Mouse (Mus musculus) kidney, embryonic 15.5 days (tissue): ENCODE results near the gene Mgmt. TPM values are rescaled to one million over a fixed set of nuclear protein-coding genes. Genes with fewer than 3 reads are reported as not detected.

Experiments used
- ATAC-seq: fragments of 200-750 bp; cut with Nextera tagmentation; replicated peaks from 2 replicates; pipeline ENCODE4 v1.8.0; 2017; ENCODE audit warnings: moderate TSS enrichment; ENCODE audit not compliant: low FRiP score
- H3K27ac ChIP-seq: fragments of 300-500 bp; sonication (generic); 2 replicates; pipeline ENCODE4 v1.5.1; 2015; ENCODE audit warnings: mild to moderate bottlenecking, inconsistent platforms
- H3K27me3 ChIP-seq: fragments of 300-500 bp; sonication (generic); 2 replicates; pipeline ENCODE4 v1.6.1; 2015; ENCODE audit warnings: inconsistent platforms
- H3K36me3 ChIP-seq: fragments of 300-500 bp; sonication (generic); 2 replicates; pipeline ENCODE4 v1.6.1; 2015; ENCODE audit warnings: inconsistent platforms
- H3K4me1 ChIP-seq: fragments of 300-500 bp; sonication (generic); 2 replicates; pipeline ENCODE4 v1.6.1; 2015; ENCODE audit warnings: inconsistent platforms
- H3K4me2 ChIP-seq: fragments of 300-500 bp; sonication (generic); 2 replicates; pipeline ENCODE4 v1.6.1; 2015; ENCODE audit warnings: moderate library complexity, mild to moderate bottlenecking, inconsistent platforms
- H3K4me3 ChIP-seq: fragments of 300-500 bp; sonication (generic); replicated peaks from 2 replicates; pipeline ENCODE4 v1.5.1; 2015; ENCODE audit warnings: mild to moderate bottlenecking, inconsistent platforms
- H3K9ac ChIP-seq: fragments of 300-500 bp; sonication (generic); 2 replicates; pipeline ENCODE4 v1.6.1; 2015; ENCODE audit warnings: mild to moderate bottlenecking, inconsistent platforms
- H3K9me3 ChIP-seq: fragments of 300-500 bp; sonication (generic); replicated peaks from 2 replicates; pipeline ENCODE4 v1.6.1; 2016; ENCODE audit warnings: inconsistent platforms
- WGBS: fragments of 180-500 bp; shearing (Covaris S2); methylation state at CpG from one replicate; pipeline ENCODE4 v1.1.7; 2015; ENCODE audit warnings: mixed read lengths; 5-methylcytosine and 5-hydroxymethylcytosine counted together
- polyA plus RNA-seq: library from polyadenylated mRNA; unstranded; fragments of >200 nt; fragmentation: Nextera tagmentation; extraction: Ambion mirVana; gene quantifications from 2 replicates; pipeline ENCODE4 v1.2.1, GENCODE M21; 2015

Mgmt gene
- polyA plus RNA-seq, 1 experiment from 2014 or later: 5.8 TPM

DNA sequence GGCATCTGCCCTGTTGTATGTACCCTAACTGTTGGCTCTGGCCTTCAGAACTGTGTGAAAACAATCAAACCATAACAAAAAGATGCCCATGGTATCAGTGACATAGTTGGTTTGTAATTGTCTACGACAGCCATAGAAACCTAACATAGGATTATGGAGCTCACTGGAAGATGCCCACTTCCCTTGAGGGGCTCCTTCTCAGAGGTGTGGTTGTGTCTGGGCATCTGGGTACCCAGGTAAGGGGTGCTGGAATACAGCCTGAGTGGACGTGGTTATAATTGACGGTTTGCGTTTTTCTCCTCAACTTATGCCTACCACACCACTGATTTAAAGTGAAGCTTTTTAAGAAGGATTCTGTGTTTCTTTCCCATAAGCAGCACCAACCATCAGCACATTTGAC lies 28.5 kb upstream of the Mgmt start:
- peaks cover 5% of the 10 kb centered on the region; the same call in 1 of the 2 replicates for H3K4me1 ChIP-seq
- no peak overlapping the region for H3K27ac ChIP-seq
- WGBS: 88% methylated on average over 4 of the region's 4 CpGs
- no peaks in the 10 kb centered on the region for H3K9me3 ChIP-seq
- no peak overlapping the region for H3K9ac ChIP-seq
- H3K36me3 ChIP-seq: no peaks in the 10 kb centered on the region
- H3K4me3 ChIP-seq: no peak overlapping the region
- H3K4me2 ChIP-seq: no peak overlapping the region
- H3K27me3 ChIP-seq: peaks cover 18% of the 10 kb centered on the region
- no peak for ATAC-seq

DNA sequence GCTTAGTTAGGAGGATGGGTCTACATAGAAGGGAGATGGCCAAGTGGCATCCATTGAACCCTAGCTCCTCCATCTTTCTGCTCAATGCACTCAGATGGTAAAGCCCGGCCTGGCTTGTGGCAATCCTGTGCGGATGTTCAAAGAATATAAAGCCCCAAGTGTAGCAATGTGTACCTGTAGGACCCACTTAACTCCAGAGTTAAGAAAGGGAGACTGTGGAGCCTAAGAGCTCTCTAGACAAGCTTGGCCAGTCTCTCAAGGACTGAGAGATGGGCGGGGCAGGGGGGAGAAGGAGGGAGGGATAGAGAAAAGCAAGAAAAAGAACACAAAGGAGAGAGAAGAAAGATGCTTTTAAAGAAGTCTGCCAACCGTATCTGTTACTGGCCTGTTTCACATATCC lies 27.9 kb upstream of the Mgmt start:
- no peak overlapping the region for H3K4me2 ChIP-seq
- no peak for ATAC-seq
- H3K9me3 ChIP-seq: no peaks in the 10 kb centered on the region
- H3K4me1 ChIP-seq: peaks cover 5% of the 10 kb centered on the region; the same call in 1 of the 2 replicates
- WGBS: 90% methylated on average over 4 of the region's 4 CpGs
- H3K9ac ChIP-seq: no peak overlapping the region
- peaks cover 21% of the 10 kb centered on the region for H3K27me3 ChIP-seq
- H3K4me3 ChIP-seq: no peak overlapping the region
- H3K27ac ChIP-seq: no peak overlapping the region
- H3K36me3 ChIP-seq: no peaks in the 10 kb centered on the region

DNA sequence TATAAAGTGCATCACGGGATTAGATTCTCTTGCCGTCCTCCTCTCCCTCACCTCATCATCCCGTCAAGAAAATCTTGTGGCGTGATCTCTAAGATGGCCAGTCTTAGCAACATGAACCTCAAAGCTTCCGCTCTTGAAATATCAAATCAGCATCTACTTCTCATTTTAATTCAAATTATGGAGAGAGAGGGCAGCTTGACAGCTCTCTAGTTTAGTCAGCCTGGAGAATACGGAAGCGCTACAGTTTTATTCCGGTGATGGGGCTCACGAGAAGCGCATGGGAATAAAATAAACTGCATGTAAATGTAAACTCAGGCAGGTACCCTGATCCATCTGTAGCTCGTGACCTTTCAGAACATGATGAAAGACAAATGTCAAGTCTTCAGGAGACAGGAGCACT lies 22.9 kb upstream of the Mgmt start:
- no peaks in the 10 kb centered on the region for H3K4me1 ChIP-seq
- no peak for ATAC-seq

DNA sequence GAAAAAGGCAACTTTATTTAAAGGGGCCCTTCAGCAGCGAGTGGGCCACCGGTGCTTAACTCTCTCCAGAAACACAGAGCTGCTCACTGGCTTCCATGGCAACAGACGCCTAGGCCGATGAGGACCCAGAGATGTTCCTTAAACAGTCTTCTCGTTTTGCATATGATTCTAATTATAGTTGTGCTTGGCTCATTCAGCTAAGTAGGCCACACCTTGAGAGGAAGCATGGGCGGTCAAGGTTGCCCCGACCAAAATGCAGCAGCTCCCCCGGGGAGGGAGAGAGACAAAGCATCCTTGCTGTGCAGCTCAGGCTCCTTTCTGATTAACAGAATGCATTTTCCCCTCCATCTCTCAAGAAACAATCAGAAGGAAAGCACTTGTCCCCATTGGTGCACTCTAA lies 22.4 kb upstream of the Mgmt start:
- WGBS: 23% methylated on average over 8 of the region's 8 CpGs
- no peak for ATAC-seq
- no peak overlapping the region for H3K27ac ChIP-seq

More for the DNA sequence above, 22.9 kb upstream of the Mgmt start:
- Histone ChIP-seq H3K4me2 (no peak overlapping the region), H3K27me3 (peaks cover 21% of the 10 kb centered on the region), H3K9me3 (no peaks in the 10 kb centered on the region), H3K27ac (no peak overlapping the region), H3K9ac (no peak overlapping the region), H3K36me3 (no peaks in the 10 kb centered on the region), H3K4me3 (no peak overlapping the region)
- WGBS: 79% methylated on average over 11 of the region's 11 CpGs

DNA sequence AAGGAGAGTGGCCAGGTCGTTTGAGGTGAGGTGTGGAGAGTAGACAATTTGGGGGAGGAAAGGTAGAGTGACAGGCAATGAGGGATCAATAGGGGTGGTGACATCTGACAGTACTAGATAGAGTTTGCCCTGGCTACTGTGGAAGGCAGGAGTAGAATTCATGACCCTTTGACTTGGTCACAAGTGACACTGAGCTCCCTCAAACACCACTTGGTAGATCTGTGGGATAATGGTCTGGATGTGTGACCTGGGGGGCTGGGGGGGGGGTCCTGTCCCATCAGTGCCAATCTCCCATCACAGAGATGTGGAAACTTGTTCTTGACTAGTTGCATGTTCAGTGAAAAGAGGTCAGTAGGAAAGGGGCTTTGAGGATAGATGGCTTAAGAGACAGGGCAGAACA lies 20.0 kb upstream of the Mgmt start:
- ATAC-seq: no peak
- no peaks in the 10 kb centered on the region for H3K9me3 ChIP-seq
- H3K9ac ChIP-seq: no peak overlapping the region
- no peaks in the 10 kb centered on the region for H3K4me1 ChIP-seq
- H3K4me2 ChIP-seq: no peak overlapping the region
- WGBS: 50% methylated on average over 1 of the region's 1 CpGs
- H3K27ac ChIP-seq: no peak overlapping the region
- H3K4me3 ChIP-seq: no peak overlapping the region
- H3K36me3 ChIP-seq: no peaks in the 10 kb centered on the region
- H3K27me3 ChIP-seq: peaks cover 13% of the 10 kb centered on the region

More for the DNA sequence above, 22.4 kb upstream of the Mgmt start:
- Histone ChIP-seq H3K27me3 (peaks cover 16% of the 10 kb centered on the region), H3K9ac (no peak overlapping the region), H3K4me1 (no peaks in the 10 kb centered on the region), H3K4me2 (no peak overlapping the region), H3K4me3 (no peak overlapping the region), H3K36me3 (no peaks in the 10 kb centered on the region), H3K9me3 (no peaks in the 10 kb centered on the region)

DNA sequence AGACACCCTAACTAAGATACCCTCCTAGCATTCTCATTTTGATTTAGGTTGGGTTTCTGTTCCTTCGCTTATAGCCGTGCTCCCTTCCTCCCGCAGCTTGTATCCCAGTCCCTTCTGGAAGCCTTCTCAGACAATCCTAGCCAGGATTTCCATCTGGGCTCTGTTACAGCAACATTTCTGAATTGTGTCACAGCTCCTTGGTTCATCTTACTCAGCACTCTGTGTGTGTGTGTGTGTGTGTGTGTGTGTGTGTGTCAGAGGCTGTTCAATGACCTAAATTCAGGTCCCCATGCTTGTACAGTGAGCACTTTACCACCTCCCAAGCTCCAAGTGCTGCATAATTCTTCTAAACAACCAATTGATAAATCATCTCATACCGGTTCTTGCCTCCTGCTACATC lies 14.0 kb upstream of the Mgmt start:
- peaks cover 3% of the 10 kb centered on the region; the same call in 1 of the 2 replicates for H3K27me3 ChIP-seq
- H3K36me3 ChIP-seq: no peaks in the 10 kb centered on the region
- no peaks in the 10 kb centered on the region for H3K4me1 ChIP-seq
- H3K4me2 ChIP-seq: no peak overlapping the region
- no peak overlapping the region for H3K4me3 ChIP-seq
- 82% methylated on average over 4 of the region's 4 CpGs for WGBS
- ATAC-seq: no peak
- no peaks in the 10 kb centered on the region for H3K9me3 ChIP-seq
- no peak overlapping the region for H3K27ac ChIP-seq
- H3K9ac ChIP-seq: no peak overlapping the region

DNA sequence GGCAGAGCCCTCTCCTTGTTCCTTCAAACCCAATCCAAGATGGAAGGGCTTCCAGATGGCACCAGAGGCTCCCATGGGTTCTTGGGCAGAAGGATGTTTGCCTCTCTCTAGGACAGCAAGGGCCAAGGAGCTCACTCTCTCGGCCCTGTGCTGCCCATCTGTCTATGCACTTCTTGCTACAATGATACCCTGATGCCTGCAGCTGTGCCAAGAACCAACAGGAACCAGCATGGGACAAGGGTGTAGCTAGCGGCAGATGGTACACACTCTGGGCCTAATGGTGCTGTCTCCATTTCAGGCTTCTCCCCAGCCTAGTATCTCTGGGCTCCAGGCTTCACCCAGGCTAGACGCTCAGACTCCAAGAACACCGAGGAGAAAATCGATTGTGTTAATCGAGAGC lies 6.3 kb upstream of the Mgmt start:
- Histone ChIP-seq H3K36me3 (no peaks in the 10 kb centered on the region), H3K4me2 (no peak overlapping the region), H3K4me1 (no peaks in the 10 kb centered on the region), H3K27me3 (0 out of 2 replicates have a peak, but pooled peaks cover 3% of the 10 kb centered on the region), H3K4me3 (no peak overlapping the region), H3K9me3 (no peaks in the 10 kb centered on the region), H3K27ac (no peak overlapping the region), H3K9ac (no peak overlapping the region)
- WGBS: 90% methylated on average over 6 of the region's 6 CpGs
- no peak for ATAC-seq

DNA sequence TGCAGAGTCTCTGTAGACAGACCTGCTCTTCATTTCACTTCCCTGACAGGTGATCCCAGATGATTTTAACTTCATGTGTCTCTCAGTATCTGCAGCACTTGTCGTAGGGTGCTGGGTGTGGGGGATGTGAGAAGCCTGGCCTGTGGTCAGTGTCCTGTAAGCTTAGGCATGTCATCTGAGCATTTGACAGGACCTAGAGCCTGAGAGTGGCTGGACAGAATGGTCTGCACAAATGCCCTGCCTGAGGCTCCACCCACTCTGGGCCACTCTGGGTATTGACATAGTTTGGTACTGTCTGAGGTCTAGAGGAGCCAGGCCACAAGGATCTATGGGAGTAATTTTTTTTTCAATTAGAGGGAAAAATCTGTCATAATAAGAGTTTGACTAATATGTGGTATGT lies 942 bp downstream of the Mgmt start:
- no peaks in the 10 kb centered on the region for H3K9me3 ChIP-seq
- 89% methylated on average over 1 of the region's 1 CpGs for WGBS
- no peaks in the 10 kb centered on the region for H3K36me3 ChIP-seq
- ATAC-seq: no peak
- H3K9ac ChIP-seq: no peak overlapping the region
- no peaks in the 10 kb centered on the region for H3K27me3 ChIP-seq
- peaks cover 10% of the 10 kb centered on the region for H3K4me1 ChIP-seq
- no peak overlapping the region for H3K27ac ChIP-seq
- H3K4me2 ChIP-seq: peak overlapping the region; percentile 68; the same call in 1 of the 2 replicates
- no peak overlapping the region for H3K4me3 ChIP-seq

DNA sequence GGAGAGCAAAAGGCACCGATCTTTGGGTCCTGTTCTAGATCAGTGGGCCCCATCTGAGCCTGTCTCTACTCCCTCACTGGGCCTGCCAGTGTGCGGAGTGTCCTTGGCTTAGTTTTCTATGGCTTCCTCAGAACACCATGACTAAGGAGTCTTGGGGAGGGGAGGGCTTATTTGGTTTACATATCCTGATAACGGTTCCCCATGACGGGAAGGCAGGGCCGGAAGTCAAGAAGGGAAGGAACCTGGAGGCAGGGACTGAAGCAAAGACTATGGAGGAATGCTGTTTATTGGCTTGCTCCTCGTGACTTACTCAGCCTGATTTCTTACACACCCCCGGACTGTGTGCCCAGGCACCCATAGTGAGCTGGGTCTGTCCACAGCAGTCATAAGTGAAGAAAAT lies 1.4 kb downstream of the Mgmt start:
- WGBS: 85% methylated on average over 7 of the region's 7 CpGs
- H3K4me2 ChIP-seq: no peak overlapping the region
- no peaks in the 10 kb centered on the region for H3K27me3 ChIP-seq
- H3K9ac ChIP-seq: no peak overlapping the region
- no peaks in the 10 kb centered on the region for H3K36me3 ChIP-seq
- H3K4me1 ChIP-seq: peaks cover 10% of the 10 kb centered on the region
- no peak overlapping the region for H3K27ac ChIP-seq
- no peak for ATAC-seq
- H3K9me3 ChIP-seq: no peaks in the 10 kb centered on the region
- H3K4me3 ChIP-seq: no peak overlapping the region

DNA sequence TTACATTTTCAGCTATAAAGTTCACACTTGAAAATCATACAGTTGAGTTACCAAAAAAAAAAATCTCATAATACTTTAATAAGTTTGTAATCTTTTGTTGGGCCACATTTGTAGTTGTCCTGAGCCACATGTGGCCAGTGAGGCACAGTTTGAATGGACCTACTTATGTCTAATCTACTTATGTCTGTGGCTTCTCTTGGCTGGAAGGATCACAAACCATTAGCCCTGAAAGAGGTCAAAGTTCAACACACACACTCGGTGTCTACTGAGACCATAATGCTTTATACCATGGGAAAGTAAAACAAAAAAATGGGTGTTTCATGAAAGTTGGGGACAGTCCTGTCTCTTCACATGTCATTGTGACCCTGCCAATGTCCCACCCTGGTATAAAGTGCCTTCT lies 3.1 kb downstream of the Mgmt start:
- H3K27ac ChIP-seq: no peak overlapping the region
- peaks cover 10% of the 10 kb centered on the region for H3K4me1 ChIP-seq
- no peaks in the 10 kb centered on the region for H3K36me3 ChIP-seq
- no peak for ATAC-seq
- no peak overlapping the region for H3K4me2 ChIP-seq
- H3K4me3 ChIP-seq: no peak overlapping the region
- WGBS: 46% methylated on average over 1 of the region's 1 CpGs
- H3K9ac ChIP-seq: no peak overlapping the region
- H3K27me3 ChIP-seq: no peaks in the 10 kb centered on the region
- H3K9me3 ChIP-seq: no peaks in the 10 kb centered on the region

DNA sequence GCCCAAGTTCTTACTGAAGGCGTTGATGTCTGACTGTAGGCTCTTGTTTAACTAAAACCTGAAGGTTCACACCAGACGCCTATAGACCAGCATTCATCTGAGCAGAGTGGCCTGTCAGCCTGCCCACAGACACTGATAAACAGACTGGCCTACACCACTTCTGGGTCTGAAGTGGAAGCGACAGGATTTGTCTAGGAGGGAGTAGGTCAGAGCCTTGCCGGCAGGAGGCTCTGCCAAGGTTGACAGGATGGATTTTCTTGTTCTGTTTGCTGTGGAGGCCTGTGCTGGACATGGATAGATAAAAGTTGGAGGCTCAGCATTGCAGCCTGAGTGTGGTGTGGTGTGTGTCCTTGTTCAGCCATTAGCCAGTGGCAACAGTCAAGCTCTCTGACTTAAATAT lies 3.6 kb downstream of the Mgmt start:
- H3K4me2 ChIP-seq: no peak overlapping the region
- no peak overlapping the region for H3K27ac ChIP-seq
- peaks cover 10% of the 10 kb centered on the region for H3K4me1 ChIP-seq
- no peak overlapping the region for H3K4me3 ChIP-seq
- 79% methylated on average over 4 of the region's 4 CpGs for WGBS
- ATAC-seq: no peak
- H3K9ac ChIP-seq: no peak overlapping the region
- H3K36me3 ChIP-seq: no peaks in the 10 kb centered on the region
- no peaks in the 10 kb centered on the region for H3K27me3 ChIP-seq
- no peaks in the 10 kb centered on the region for H3K9me3 ChIP-seq

DNA sequence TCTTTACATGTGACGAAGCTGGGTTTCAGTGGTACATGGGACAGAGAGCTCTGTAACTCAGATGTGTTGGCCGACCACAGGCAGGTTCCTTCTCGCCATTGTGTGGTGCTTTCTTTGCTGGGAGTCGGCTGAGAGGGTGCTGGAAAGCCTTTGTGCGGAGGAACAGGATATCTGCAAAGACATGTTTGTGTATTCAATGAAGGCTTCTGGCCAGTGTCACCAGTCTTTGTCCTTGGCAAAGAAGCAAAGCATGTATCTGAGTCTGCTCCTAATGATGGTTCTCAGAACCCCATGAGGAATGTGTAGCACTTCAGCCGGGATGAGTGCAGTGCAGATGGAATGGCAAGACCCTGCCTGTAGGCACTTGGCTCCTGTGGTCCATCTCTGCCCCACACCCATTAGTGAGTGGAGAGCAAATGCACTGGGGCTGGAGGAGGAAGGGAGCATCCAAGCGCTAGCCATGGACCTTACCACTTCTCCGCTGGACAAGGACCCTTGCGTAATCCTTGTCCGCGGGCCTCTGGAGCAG lies 14.3 kb downstream of the Mgmt start:
- 96% methylated on average over 11 of the region's 11 CpGs for WGBS

DNA sequence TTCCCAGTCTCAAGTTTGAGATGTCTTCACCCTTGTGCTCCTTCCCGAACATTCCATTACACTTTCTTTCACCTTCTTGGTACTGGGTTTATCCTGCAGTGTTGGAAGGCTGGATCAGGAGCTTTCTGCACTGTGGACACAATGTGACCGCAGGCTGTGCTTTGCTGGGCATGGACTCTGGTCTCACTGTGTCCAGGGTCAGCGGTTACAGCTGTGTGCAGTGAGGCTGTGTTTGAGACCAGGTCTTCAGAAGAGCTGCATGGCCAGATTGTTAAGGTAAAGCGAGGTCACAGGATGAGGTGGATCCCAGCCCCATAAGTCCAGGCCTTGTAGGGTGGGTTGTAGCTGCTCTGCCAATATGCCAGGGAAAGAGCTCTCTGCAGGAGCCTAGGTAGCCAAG lies 18.5 kb downstream of the Mgmt start:
- Histone ChIP-seq H3K36me3 (no peaks in the 10 kb centered on the region), H3K4me3 (no peak overlapping the region), H3K27me3 (no peaks in the 10 kb centered on the region), H3K4me2 (no peak overlapping the region), H3K4me1 (no peaks in the 10 kb centered on the region), H3K9ac (no peak overlapping the region), H3K27ac (no peak overlapping the region), H3K9me3 (no peaks in the 10 kb centered on the region)
- peak; percentile 56; the same call in 1 of the 2 replicates for ATAC-seq
- WGBS: 82% methylated on average over 4 of the region's 4 CpGs

More for the DNA sequence above, 14.3 kb downstream of the Mgmt start:
- Histone ChIP-seq H3K9me3 (no peaks in the 10 kb centered on the region), H3K27me3 (no peaks in the 10 kb centered on the region), H3K36me3 (no peaks in the 10 kb centered on the region), H3K4me3 (no peak overlapping the region), H3K4me1 (no peaks in the 10 kb centered on the region), H3K27ac (no peak overlapping the region), H3K9ac (no peak overlapping the region), H3K4me2 (no peak overlapping the region)
- no peak for ATAC-seq
